Mouse (Mus musculus) lung, postnatal 25 days (tissue): ENCODE measurements around the gene Lig3.
A peak's percentile ranks its signal among the peaks of the same experiment; 100 is the strongest.
"Not testable (repeated sequence)": the region's sequence is repeated elsewhere in the genome, so short reads cannot be mapped to it uniquely, and the experiment has no call there.

Source experiments
- DNase-seq: peaks from one replicate; pipeline ENCODE4 v3.0.0; 2022; ENCODE audit warnings: low spot score

Gene Lig3

DNA sequence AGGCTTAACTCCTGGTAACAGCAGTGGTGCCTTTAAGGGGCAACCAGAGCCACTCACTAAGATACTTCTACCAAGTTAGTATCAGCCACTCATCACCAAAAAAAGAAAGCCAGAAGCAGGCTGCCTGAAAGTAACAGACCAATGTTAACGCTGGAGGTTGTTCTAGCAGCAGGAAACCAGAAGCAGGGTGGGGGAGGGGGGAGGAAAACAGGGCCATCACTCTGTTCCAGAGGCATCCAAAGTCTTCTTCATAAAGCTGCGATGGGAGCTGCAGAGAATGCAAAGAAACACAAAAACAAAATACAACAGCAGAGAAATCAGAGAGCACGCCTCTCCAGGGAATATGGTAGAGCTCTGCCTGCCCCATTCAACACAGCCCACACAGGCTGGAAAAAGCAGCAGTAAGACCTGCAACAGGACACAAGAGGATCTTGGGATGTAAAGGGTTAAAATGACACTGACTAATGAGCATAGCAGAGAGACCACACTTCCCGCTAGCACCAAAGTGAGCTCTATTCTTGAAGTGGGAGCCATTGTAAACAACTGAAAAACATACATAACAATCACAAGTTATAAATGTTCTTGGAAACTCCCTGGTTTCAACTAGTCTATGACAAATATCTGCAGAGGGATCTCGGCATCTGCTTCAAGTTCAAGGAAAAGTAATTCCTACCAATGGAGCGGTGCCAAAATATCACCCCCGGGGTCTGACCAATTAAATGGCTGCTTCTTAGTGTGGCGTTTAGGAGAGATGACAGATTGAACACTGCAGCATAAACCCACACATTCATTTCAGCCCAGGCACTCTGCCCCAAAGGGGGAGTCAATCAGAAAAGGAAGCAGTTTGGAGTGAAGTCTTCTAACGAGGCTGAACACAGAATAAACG lies 50.3 kb downstream of the Lig3 start:
- no peak for DNase-seq

DNA sequence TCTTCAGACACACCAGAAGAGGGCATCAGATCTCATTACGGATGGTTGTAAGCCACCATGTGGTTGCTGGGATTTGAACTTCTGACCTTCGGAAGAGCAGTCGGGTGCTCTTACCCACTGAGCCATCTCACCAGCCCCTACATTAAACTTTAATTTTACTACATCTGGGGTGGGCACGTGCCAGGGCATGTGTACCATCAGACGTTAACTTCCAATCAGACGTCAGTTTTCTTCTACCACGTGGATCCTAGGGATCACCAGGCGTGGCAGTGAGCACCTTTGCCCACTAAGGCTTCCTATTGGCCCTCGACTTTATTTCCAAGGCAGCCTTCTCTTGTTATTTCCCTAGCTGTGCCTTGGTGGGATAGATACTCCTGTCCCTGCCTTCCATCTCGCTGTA lies 51.5 kb downstream of the Lig3 start:
- DNase-seq = not testable (repeated sequence)

DNA sequence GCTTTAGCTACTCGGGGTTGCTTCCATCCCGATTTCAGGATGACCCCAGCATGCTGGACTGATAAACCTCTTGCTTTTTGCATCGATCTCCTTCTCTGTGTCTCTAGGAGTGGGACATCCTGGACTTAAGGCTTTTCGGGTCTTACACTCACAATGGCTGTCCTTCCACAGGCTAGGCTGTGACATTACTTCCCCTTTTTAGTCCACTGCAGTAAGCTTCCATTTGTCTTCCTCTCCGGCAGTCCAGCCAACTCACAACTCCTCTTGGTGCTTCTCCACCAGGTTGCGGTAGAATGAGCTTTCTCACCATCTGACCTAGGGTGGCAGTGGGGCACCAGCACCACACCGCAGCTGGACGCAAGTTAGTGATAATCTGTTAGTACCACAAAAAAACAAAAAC lies 53.0 kb downstream of the Lig3 start:
- DNase-seq = no peak

GRCm38 (mm10) chr11:82834359-82834758 lies 53.5 kb downstream of the Lig3 start:
- not testable (repeated sequence) for DNase-seq

- no peak for DNase-seq
Observed at GRCm38 (mm10) chr11:82835616-82836432, 54.9 kb downstream of the Lig3 start.

- no peak for DNase-seq
Observed at GRCm38 (mm10) chr11:82837192-82837591, 56.3 kb downstream of the Lig3 start.

DNA sequence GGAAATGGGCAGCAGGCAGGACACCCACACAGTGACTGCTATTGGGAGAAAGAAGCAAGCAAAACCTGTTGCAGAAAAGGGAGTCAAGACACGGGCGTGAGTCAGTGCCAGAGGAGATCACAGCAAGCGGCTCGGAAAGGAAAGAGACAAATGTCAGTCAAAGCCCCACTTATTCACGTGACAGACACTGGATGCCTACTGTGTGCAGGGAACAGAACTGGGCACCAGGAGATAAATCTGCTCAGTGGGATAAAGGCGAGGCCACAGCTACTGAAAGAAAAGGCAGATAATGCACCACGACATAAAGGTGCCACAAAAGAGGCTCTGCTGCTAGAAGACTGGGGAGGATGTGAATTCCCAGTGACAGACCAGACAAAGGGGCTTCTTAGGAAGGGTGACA lies 56.9 kb downstream of the Lig3 start:
- no peak for DNase-seq

- no peak for DNase-seq
Observed at GRCm38 (mm10) chr11:82838511-82838910, 57.6 kb downstream of the Lig3 start.

DNA sequence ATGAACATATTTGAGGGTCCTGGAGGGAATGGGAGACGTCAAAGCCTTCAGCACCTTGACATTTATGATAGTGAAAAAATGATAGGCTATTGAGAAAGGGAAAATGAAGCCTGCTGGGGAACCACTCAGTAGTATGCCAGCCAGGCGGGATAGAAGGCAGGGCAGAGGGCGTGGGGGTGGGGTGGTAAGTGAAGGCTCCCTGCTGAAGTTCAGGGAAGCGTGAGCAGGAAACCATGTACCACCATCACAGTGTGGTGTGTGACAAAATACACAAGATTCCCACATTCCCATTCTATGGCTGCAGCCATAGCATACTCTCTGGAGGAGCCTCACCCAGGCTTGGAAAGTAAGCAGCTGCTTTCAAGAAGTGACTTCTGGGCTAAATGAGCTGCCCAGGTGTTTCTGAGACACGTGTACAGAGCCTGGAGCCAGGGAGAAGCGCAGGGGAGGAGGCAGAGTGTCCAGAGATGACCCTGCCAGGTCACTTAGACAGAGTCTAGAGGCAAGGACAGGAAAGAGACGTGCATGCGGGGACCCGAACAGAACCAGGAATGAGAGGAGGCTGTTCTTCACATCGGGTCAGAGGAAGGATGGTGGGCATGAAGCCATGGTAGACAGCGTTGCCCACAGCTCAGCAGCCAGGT lies 64.0 kb downstream of the Lig3 start:
- DNase-seq = no peak

DNA sequence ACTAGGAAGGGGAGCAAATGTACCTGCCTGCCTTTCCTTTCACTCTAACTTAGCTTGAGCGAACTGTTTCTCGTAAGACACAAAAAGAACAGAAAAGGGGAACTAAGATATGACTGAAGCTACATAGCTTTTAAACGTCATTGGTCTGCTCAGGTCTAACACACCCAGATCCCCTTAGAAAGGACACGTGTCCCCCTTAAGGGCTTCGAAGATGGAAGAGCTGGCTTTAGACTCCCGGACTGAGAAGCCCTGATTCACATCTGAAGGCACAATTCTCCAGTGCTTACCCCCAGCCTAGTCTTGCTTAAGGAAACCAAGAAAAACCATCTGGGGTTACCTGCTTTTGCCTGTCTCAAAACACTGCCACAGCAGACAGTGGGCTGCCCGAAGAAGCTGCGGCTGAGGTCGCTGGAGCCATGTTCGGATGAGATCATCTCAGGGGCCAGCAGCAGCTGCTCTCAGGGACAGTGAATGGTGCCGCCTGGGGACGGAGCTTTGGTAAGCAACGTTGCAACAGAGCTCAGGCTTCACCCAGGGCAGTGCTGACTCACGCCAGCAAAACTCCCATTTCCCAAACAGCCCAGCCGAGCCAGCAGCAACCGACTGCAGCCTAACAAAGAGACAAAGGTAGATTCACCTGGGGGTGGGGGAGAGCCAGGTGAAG lies 64.6 kb downstream of the Lig3 start:
- DNase-seq = peak; percentile 58

GRCm38 (mm10) chr11:82846079-82846436 lies 65.2 kb downstream of the Lig3 start:
- no peak for DNase-seq

DNA sequence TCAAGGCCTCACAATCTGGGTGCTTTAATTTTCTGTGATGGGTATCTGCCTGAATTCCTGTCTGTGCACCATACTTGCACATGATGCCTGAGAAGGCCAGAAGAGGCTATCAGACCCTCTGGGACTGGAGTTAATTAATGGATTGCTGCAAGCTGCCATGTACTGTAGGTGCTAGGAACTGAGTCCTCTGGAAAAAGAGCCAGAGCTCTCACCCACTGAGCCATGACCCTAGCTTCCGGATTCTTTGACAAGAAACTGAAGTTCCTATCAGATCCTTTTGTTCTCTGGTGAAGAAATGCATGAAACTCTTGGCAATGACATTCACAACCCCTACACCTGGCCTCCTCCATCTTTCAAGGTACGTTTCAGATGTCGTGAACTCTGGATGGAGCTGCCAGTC lies 66.0 kb downstream of the Lig3 start:
- no peak for DNase-seq

- no peak for DNase-seq
Observed at GRCm38 (mm10) chr11:82847571-82848000, 66.7 kb downstream of the Lig3 start.

DNA sequence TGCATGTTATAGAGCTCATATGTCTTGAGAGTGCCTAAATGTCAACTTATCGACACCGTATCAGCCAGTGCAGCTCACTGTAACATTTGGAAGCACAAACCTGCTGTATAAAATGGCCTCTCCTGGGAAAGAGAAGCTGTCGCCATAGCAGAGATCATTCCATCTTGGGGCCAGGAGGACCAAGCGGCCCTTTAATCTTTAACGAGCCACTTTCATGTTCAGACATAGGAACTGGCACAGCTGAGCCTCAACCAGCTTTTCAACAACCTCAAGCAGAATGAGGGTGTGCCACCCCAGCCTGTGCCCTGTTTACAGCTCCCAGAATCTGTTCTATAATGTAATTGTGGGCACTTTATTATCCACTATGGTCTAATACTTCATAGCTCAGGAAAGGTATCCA lies 69.4 kb downstream of the Lig3 start:
- DNase-seq = no peak

- DNase-seq = no peak
Observed at GRCm38 (mm10) chr11:82852115-82852514, 71.2 kb downstream of the Lig3 start.

GRCm38 (mm10) chr11:82852540-82852939 lies 71.6 kb downstream of the Lig3 start:
- DNase-seq = no peak

GRCm38 (mm10) chr11:82852958-82853357 lies 72.0 kb downstream of the Lig3 start:
- no peak for DNase-seq
